Mouse (Mus musculus): ENCODE data around the gene Ryr2.

DNA sequence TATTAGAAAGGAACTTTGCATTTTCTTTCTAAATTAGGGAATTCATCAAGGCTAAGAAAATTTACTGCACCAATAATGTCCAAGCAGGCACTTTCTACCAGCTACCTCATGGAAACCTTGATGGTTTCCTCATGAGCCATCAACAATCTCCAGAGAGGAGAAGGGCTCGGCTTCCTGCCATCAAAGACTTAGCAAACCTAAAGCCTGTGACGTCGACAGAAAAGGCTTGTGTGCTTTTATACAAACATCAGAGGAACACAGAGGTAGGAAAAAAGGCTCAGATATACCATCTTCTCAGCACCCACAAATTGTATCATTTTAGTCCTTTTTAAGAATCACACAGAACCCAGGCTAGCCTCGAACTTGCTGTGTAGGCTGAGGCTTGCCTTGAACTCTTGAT lies 148.5 kb downstream of the Ryr2 start:
- TF ChIP-seq CTCF (conservative IDR thresholded peaks at IDR 0.05; ENCODE audit: insufficient read depth, insufficient read length, low read depth, low read length): no peak
- TF ChIP-seq POLR2A (IDR thresholded peaks at IDR 0.05; ENCODE audit: low read depth, low read length): no peak

Data from kidney, adult 2 months (tissue).